Mouse (Mus musculus): ENCODE data around the gene Camkmt.
A peak's percentile ranks its signal among the peaks of the same experiment; 100 is the strongest.

Gene Camkmt

GRCm38 (mm10) chr17:85372076-85372475 lies 281.7 kb downstream of the Camkmt start:
- DNase-seq (ENCODE audit: low spot score in 2 of 2), result no peak

- DNase-seq (ENCODE audit: low spot score in 2 of 2), result no peak
These were observed 282.2 kb downstream of the Camkmt start for GRCm38 (mm10) chr17:85372523-85372922.

GRCm38 (mm10) chr17:85374100-85374833 lies 283.9 kb downstream of the Camkmt start:
- DNase-seq (ENCODE audit: low spot score in 2 of 2), result no peak

GRCm38 (mm10) chr17:85374834-85375176 lies 284.5 kb downstream of the Camkmt start:
- DNase-seq (ENCODE audit: low spot score in 2 of 2), result no peak

- DNase-seq (ENCODE audit: low spot score in 2 of 2), result no peak
These were observed 285.2 kb downstream of the Camkmt start for GRCm38 (mm10) chr17:85375523-85375922.

- DNase-seq (ENCODE audit: low spot score in 2 of 2), result no peak
These were observed 287.1 kb downstream of the Camkmt start for GRCm38 (mm10) chr17:85377496-85377895.

GRCm38 (mm10) chr17:85379101-85379500 lies 288.7 kb downstream of the Camkmt start:
- DNase-seq (ENCODE audit: low spot score in 2 of 2), result no peak

GRCm38 (mm10) chr17:85381578-85382223 lies 291.3 kb downstream of the Camkmt start:
- no peak for DNase-seq (ENCODE audit: low spot score in 2 of 2)

GRCm38 (mm10) chr17:85382344-85382743 lies 292.0 kb downstream of the Camkmt start:
- DNase-seq (ENCODE audit: low spot score in 2 of 2), result no peak

- no peak for DNase-seq (ENCODE audit: low spot score in 2 of 2)
These were observed 292.6 kb downstream of the Camkmt start for GRCm38 (mm10) chr17:85382906-85383305.

- DNase-seq (ENCODE audit: low spot score in 2 of 2), result no peak
These were observed 302.9 kb downstream of the Camkmt start for GRCm38 (mm10) chr17:85393091-85393890.

- DNase-seq (ENCODE audit: low spot score in 2 of 2), result no peak
These were observed 303.6 kb downstream of the Camkmt start for GRCm38 (mm10) chr17:85393891-85394321.

GRCm38 (mm10) chr17:85395502-85395901 lies 305.1 kb downstream of the Camkmt start:
- DNase-seq (ENCODE audit: low spot score in 2 of 2), result peak in 1 of 2 experiments; percentile 1

- no peak for DNase-seq (ENCODE audit: low spot score in 2 of 2)
These were observed 310.4 kb downstream of the Camkmt start for GRCm38 (mm10) chr17:85400751-85401150.

- DNase-seq (ENCODE audit: low spot score in 2 of 2), result no peak
These were observed 314.8 kb downstream of the Camkmt start for GRCm38 (mm10) chr17:85405161-85405560.

GRCm38 (mm10) chr17:85406195-85406594 lies 315.8 kb downstream of the Camkmt start:
- DNase-seq (ENCODE audit: low spot score in 2 of 2), result no peak

GRCm38 (mm10) chr17:85428831-85429230 lies 338.5 kb downstream of the Camkmt start:
- DNase-seq (ENCODE audit: low spot score in 2 of 2), result no peak

- no peak for DNase-seq (ENCODE audit: low spot score in 2 of 2)
These were observed 342.6 kb downstream of the Camkmt start for GRCm38 (mm10) chr17:85432923-85433322.

- no peak for DNase-seq (ENCODE audit: low spot score in 2 of 2)
These were observed 352.7 kb downstream of the Camkmt start for GRCm38 (mm10) chr17:85443036-85443435.

- DNase-seq (ENCODE audit: low spot score in 2 of 2), result no peak
These were observed 364.1 kb downstream of the Camkmt start for GRCm38 (mm10) chr17:85454419-85454983.

- DNase-seq (ENCODE audit: low spot score in 2 of 2), result no peak
These were observed 364.7 kb downstream of the Camkmt start for GRCm38 (mm10) chr17:85455063-85455462.

- no peak for DNase-seq (ENCODE audit: low spot score in 2 of 2)
These were observed 367.7 kb downstream of the Camkmt start for GRCm38 (mm10) chr17:85458075-85458474.
